Mouse (Mus musculus) embryonic facial prominence, embryonic 11.5 days (tissue): ENCODE data around the gene Cisd1. TPM values are rescaled to one million over a fixed set of nuclear protein-coding genes. Genes with fewer than 3 reads are reported as not detected.

Experiments
- polyA plus RNA-seq: library from polyadenylated mRNA; unstranded; fragments of >200 nt; fragmentation: Nextera tagmentation; extraction: Ambion mirVana; gene quantifications from 2 replicates; pipeline ENCODE4 v1.2.1, GENCODE M21; 2014

Cisd1 gene
- polyA plus RNA-seq, 1 experiment from 2014 or later: 128 TPM

Other genes with a start within 250 kb of the Cisd1 start
- gene Bicc1, start 185.3 kb downstream of the Cisd1 start, polyA plus RNA-seq: 9.0 and 10.4 TPM in 2 replicates
- 119 and 125 TPM in 2 replicates for gene Tfam, start 106.7 kb downstream of the Cisd1 start, polyA plus RNA-seq
- 149 and 158 TPM in 2 replicates for gene Ube2d1, start 59.7 kb downstream of the Cisd1 start, polyA plus RNA-seq
- gene Ipmk, start 2.8 kb upstream of the Cisd1 start, polyA plus RNA-seq: 20.3 and 21.0 TPM in 2 replicates